Mouse (Mus musculus) embryonic facial prominence, embryonic 14.5 days (tissue): Measurements from ENCODE around the gene Fsd1. TPM values are rescaled to one million over a fixed set of nuclear protein-coding genes. Genes with fewer than 3 reads are reported as not detected.
A peak's percentile ranks its signal among the peaks of the same experiment; 100 is the strongest.

ENCODE experiments used
- ATAC-seq: fragments of 200-750 bp; cut with Nextera tagmentation; 2 replicates; pipeline ENCODE4 v1.8.0; 2017; ENCODE audit warnings: low read depth, moderate number of reproducible peaks, moderate TSS enrichment
- DNase-seq: peaks from one replicate; pipeline ENCODE4 v3.0.0-alpha.2; 2015; ENCODE audit warnings: low spot score
- H3K27ac ChIP-seq: fragments of 300-500 bp; sonication (generic); replicated peaks from 2 replicates; pipeline ENCODE4 v1.5.1; 2014; ENCODE audit warnings: low read depth, mild to moderate bottlenecking, low read length, moderate library complexity
- H3K27me3 ChIP-seq: fragments of 300-500 bp; sonication (generic); replicated peaks from 2 replicates; pipeline ENCODE4 v1.6.1; 2014; ENCODE audit warnings: low read length; ENCODE audit not compliant: control insufficient read depth, insufficient read depth
- H3K36me3 ChIP-seq: fragments of 300-500 bp; sonication (generic); 2 replicates; pipeline ENCODE4 v1.6.1; 2014; ENCODE audit warnings: low read length, mixed read lengths; ENCODE audit not compliant: control insufficient read depth, insufficient read depth
- H3K4me1 ChIP-seq: fragments of 300-500 bp; sonication (generic); 2 replicates; pipeline ENCODE4 v1.6.1; 2014; ENCODE audit warnings: antibody characterized with exemption, low read length; ENCODE audit not compliant: control insufficient read depth, insufficient read depth
- H3K4me2 ChIP-seq: fragments of 300-500 bp; sonication (generic); 2 replicates; pipeline ENCODE4 v1.6.1; 2014; ENCODE audit warnings: low read depth, mild to moderate bottlenecking, low read length, moderate library complexity, mixed read lengths
- H3K4me3 ChIP-seq: fragments of 300-500 bp; sonication (generic); 2 replicates; pipeline ENCODE4 v1.5.1; 2014; ENCODE audit warnings: low read depth, mild to moderate bottlenecking, low read length
- H3K9ac ChIP-seq: fragments of 300-500 bp; sonication (generic); 2 replicates; pipeline ENCODE4 v1.6.1; 2014; ENCODE audit warnings: low read depth, mild to moderate bottlenecking, low read length, moderate library complexity, mixed read lengths
- H3K9me3 ChIP-seq: fragments of 300-500 bp; sonication (generic); 2 replicates; pipeline ENCODE4 v1.6.1; 2016; ENCODE audit warnings: low read length; ENCODE audit not compliant: control insufficient read depth
- WGBS: fragments of 180-500 bp; shearing (Covaris S2); extraction: QIAGEN DNeasy Blood & Tissue Kit; methylation state at CpG from one replicate; pipeline ENCODE4 v1.1.7; 2014; 5-methylcytosine and 5-hydroxymethylcytosine counted together
- polyA plus RNA-seq: library from polyadenylated mRNA; unstranded; fragments of >200 nt; fragmentation: Nextera tagmentation; extraction: Ambion mirVana; gene quantifications from 2 replicates; pipeline ENCODE4 v1.2.1, GENCODE M21; 2014

Gene Fsd1
- polyA plus RNA-seq, 1 experiment from 2014 or later: 13.0 TPM

DNA sequence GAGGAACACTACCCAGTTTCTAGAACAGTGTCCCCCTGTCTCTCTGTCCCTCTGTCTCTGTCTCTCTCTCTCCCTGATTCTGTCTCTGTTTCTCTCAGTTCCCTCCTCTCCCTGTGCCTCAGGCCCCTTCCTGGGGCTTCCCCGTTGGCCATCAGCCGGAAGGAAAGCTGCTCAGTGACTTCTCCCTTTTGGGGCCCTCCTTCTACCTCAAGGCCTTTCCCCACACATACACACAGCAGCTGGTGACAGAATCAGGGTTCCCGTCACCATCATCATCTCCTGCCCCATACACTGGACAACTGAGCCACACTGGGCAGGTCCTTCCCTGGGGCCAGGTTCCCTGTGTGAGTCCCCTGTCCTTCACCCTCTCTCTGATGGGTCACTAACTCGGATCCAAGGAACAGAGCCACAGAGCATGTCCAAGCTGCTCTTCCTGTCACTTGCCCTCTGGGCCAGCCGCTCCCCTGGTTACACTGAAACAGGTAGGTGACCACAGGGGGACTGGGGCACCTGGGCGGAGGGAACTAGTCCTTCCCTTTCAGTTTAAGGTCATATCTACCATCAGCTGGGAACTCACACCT lies 33.8 kb upstream of the Fsd1 start, which contains the start of gene Ebi3:
Ebi3 (plus strand) TSS at position 194 of the 581 bp plus-strand sequence.
- Histone ChIP-seq H3K9ac (no peak within 1 kb of the TSS), H3K9me3 (no peaks in the 10 kb centered on the region), H3K36me3 (no peaks in the 10 kb centered on the region), H3K27ac (no peak within 1 kb of the TSS), H3K27me3 (no peaks in the 10 kb centered on the region), H3K4me3 (no peak within 1 kb of the TSS), H3K4me2 (no peak within 1 kb of the TSS), H3K4me1 (peaks cover 5% of the 10 kb centered on the region)
- ATAC-seq (no peak), DNase-seq (no peak)
- WGBS: 68% methylated on average over 6 of the region's 6 CpGs

DNA sequence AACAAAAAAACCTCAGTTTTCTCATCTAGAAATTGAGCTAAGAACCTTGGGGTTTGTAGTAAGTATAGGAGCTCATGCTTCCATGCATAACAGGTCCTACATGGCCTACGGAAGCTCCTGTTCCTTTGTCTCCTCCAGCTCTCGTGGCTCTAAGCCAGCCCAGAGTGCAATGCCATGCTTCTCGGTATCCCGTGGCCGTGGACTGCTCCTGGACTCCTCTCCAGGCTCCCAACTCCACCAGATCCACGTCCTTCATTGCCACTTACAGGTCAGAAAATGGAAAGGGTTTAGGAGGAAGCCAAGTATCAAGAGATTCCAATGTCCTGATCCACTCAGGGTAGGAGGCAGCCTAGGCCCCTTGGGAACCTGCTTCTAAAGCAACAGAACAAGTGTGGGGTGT lies 32.6 kb upstream of the Fsd1 start:
- Histone ChIP-seq H3K4me3 (no peak overlapping the region), H3K4me1 (peaks cover 9% of the 10 kb centered on the region), H3K9ac (no peak overlapping the region), H3K36me3 (no peaks in the 10 kb centered on the region), H3K4me2 (no peak overlapping the region), H3K9me3 (no peaks in the 10 kb centered on the region), H3K27ac (no peak overlapping the region), H3K27me3 (no peaks in the 10 kb centered on the region)
- WGBS: 81% methylated on average over 6 of the region's 6 CpGs
- ATAC-seq (no peak), DNase-seq (no peak)

- Histone ChIP-seq H3K27ac (no peak overlapping the region), H3K36me3 (no peaks in the 10 kb centered on the region), H3K4me3 (no peak overlapping the region), H3K9ac (no peak overlapping the region), H3K27me3 (no peaks in the 10 kb centered on the region), H3K4me2 (no peak overlapping the region), H3K9me3 (no peaks in the 10 kb centered on the region), H3K4me1 (peaks cover 9% of the 10 kb centered on the region)
- ATAC-seq (no peak), DNase-seq (no peak)
- WGBS: 45% methylated on average over 11 of the region's 16 CpGs
Observed at GRCm38 (mm10) chr17:55954229-55954628, 32.1 kb upstream of the Fsd1 start.

GRCm38 (mm10) chr17:55956129-55956528 lies 30.2 kb upstream of the Fsd1 start:
- Histone ChIP-seq H3K27ac (no peak overlapping the region), H3K27me3 (no peaks in the 10 kb centered on the region), H3K4me3 (peak overlapping the region; percentile 46), H3K4me1 (peaks cover 16% of the 10 kb centered on the region), H3K36me3 (peaks cover 3% of the 10 kb centered on the region; the same call in 1 of the 2 replicates), H3K9ac (peak overlapping the region; percentile 56), H3K4me2 (peak overlapping the region; percentile 70), H3K9me3 (no peaks in the 10 kb centered on the region)
- DNase-seq (peak; percentile 84), ATAC-seq (peak; percentile 24; the same call in 1 of the 2 replicates)
- WGBS: 1% methylated on average over 16 of the region's 26 CpGs

DNA sequence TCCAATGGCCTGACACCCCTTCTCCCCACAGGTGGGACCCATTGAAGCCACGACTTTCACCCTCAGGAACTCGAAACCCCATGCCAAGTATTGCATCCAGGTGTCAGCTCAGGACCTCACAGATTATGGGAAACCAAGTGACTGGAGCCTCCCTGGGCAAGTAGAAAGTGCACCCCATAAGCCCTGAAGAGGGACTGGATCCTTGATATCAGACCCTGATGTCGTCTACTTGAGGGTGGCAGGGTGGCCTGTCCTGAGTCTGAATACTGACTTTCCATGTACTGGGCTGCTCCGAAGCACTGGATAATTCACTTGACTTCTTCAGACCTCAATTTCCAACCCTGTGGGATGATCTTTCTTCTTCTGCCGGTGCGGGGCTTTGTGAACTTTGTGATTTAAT lies 29.7 kb upstream of the Fsd1 start:
- DNase-seq: no peak
- 40% methylated on average over 6 of the region's 6 CpGs for WGBS
- 0 out of 2 replicates have a peak overlapping the region, but pooled peaks have one; percentile 56 for H3K9ac ChIP-seq

DNA sequence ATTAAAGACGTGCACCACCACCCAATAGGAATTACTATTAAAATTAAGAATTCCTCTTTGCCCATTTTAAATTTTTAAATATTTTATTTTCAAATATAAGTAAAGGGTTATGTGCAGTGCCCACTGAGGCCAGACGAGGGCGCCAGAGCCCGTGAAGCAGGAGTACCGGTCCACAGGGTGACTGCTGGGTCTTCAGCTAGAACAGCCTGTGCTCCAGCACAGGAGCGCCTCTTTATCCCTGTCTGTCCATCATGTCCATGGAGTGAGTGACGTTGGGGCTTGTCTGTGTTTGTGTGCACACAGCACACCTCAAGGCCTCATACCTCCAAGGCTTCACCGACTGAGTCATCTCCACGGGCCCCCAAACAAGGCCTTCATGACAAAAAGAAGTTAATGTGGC lies 29.1 kb upstream of the Fsd1 start:
- Histone ChIP-seq H3K9me3 (no peaks in the 10 kb centered on the region), H3K4me3 (no peak overlapping the region), H3K9ac (no peak overlapping the region), H3K27me3 (no peaks in the 10 kb centered on the region), H3K4me1 (peaks cover 16% of the 10 kb centered on the region), H3K4me2 (no peak overlapping the region), H3K36me3 (peaks cover 14% of the 10 kb centered on the region; the same call in 1 of the 2 replicates), H3K27ac (no peak overlapping the region)
- DNase-seq: peak; percentile 76
- 17% methylated on average over 9 of the region's 9 CpGs for WGBS
- no peak for ATAC-seq

More for the DNA sequence above, 29.7 kb upstream of the Fsd1 start:
- Histone ChIP-seq H3K9me3 (no peaks in the 10 kb centered on the region), H3K4me2 (peak overlapping the region; percentile 70), H3K36me3 (peaks cover 8% of the 10 kb centered on the region; the same call in 1 of the 2 replicates), H3K27me3 (no peaks in the 10 kb centered on the region), H3K27ac (no peak overlapping the region), H3K4me3 (peak overlapping the region; percentile 46), H3K4me1 (peaks cover 16% of the 10 kb centered on the region)
- ATAC-seq: no peak

DNA sequence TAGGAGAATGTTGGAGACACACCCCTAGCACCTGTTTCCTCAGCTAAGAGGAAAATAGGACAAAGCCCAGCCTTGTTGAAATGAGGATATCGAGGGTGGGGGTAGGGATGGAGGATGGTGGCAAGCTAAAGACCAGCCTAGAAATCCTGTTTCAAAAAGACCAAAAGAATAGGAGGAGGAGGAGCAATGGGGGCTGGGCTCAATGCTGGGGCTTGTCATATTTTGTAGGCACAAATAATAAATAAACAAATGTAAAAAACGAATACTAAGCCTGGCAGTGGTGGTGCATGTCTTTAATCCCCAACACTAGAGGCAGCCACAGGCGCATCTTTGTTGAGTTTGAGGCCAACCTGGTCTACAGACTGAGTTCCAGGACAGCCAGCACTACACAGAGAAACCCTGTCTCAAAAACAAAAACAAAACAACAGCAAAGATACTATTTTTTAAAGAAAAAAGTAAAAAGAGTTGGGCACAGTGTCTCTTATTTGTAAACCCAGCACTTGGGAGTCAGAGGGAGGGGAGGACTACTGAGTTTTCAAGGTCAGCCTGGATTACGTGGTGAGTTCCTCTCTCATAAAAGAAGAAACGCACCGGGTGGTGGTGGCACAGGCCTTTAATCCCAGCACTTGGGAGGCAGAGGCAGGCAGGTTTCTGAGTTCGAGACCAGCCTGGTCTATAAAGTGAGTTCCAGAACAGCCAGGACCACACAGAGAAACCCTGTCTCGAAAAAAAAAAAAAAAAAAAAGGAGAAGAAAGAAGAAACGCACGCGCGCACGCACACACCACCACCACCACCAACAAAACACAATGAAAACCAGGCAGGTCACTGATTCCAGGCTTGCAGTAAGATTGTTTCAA lies 28.4 kb upstream of the Fsd1 start:
- H3K4me2 ChIP-seq: peak overlapping the region; percentile 74
- H3K27ac ChIP-seq: peak overlapping the region; percentile 96
- 75% methylated on average over 13 of the region's 13 CpGs for WGBS
- ATAC-seq (no peak), DNase-seq (no peak)
- peaks cover 14% of the 10 kb centered on the region; the same call in 1 of the 2 replicates for H3K36me3 ChIP-seq
- H3K9ac ChIP-seq: peak overlapping the region; percentile 71
- H3K9me3 ChIP-seq: no peaks in the 10 kb centered on the region
- H3K4me1 ChIP-seq: peaks cover 16% of the 10 kb centered on the region
- H3K4me3 ChIP-seq: peak overlapping the region; percentile 59
- H3K27me3 ChIP-seq: no peaks in the 10 kb centered on the region

DNA sequence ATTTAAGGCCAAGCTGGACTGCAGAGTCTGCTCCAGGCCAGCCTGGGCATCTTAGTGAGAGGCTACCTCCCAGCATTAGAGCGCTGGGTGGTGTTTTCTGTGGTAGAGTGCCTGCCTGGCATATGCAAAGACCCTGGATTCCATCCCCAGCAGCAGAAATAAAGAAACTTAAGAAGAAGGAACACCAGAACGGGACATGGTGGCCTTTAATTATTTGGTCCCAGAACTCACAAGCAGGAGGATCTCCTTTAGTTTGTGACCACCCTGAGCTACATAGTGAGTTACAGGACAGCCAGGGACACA lies 27.8 kb upstream of the Fsd1 start:
- Histone ChIP-seq H3K9ac (peak overlapping the region; percentile 71), H3K27me3 (no peaks in the 10 kb centered on the region), H3K27ac (peak overlapping the region; percentile 96), H3K4me1 (peaks cover 16% of the 10 kb centered on the region), H3K36me3 (peaks cover 14% of the 10 kb centered on the region; the same call in 1 of the 2 replicates), H3K9me3 (no peaks in the 10 kb centered on the region), H3K4me2 (peak overlapping the region; percentile 74), H3K4me3 (peak overlapping the region; percentile 59)
- WGBS: 28% methylated on average over 2 of the region's 2 CpGs
- DNase-seq (no peak), ATAC-seq (no peak)
